Mouse (Mus musculus) testis, adult 2 months (tissue): Measurements from ENCODE around the gene Prss30.

Experiments used
- CTCF ChIP-seq: fragments of 200-500 bp; IDR thresholded peaks from 2 replicates; pipeline ENCODE4 v1.5.1; 2012; ENCODE audit warnings: low read depth, mild to moderate bottlenecking, inconsistent platforms, low read length, moderate library complexity; ENCODE audit not compliant: control insufficient read depth, insufficient read depth, insufficient replicate concordance
- POLR2A ChIP-seq: fragments of 200-500 bp; IDR thresholded peaks from 2 replicates; pipeline ENCODE4 v1.6.1; 2012; ENCODE audit warnings: low read depth, mild to moderate bottlenecking, inconsistent platforms, low read length, moderate library complexity; ENCODE audit not compliant: control insufficient read depth

DNA sequence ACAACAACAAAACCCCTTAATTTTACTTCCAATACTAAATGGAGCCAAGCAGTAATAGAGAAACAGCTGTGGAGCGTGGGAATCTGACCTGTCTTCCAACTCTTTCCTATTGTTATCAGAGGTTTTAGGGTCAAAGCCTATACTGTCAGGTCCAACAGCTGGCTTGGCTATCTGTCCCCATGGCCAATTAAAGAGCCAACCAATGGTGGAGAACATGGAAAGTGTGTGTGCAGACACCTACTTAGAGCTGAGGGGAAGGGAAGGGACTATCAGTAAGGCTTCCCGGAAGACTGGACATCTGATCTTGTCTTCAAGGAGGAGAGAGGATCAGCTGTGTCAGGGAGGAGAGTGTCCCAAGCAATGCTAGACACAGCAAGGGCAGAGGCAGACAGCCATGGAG is 31.3 kb downstream of the Prss30 start:
- no peak for TF ChIP-seq CTCF
- TF ChIP-seq POLR2A = no peak
